Mouse (Mus musculus): Measurements from ENCODE around the gene Nkg7.

Nkg7 gene

DNA sequence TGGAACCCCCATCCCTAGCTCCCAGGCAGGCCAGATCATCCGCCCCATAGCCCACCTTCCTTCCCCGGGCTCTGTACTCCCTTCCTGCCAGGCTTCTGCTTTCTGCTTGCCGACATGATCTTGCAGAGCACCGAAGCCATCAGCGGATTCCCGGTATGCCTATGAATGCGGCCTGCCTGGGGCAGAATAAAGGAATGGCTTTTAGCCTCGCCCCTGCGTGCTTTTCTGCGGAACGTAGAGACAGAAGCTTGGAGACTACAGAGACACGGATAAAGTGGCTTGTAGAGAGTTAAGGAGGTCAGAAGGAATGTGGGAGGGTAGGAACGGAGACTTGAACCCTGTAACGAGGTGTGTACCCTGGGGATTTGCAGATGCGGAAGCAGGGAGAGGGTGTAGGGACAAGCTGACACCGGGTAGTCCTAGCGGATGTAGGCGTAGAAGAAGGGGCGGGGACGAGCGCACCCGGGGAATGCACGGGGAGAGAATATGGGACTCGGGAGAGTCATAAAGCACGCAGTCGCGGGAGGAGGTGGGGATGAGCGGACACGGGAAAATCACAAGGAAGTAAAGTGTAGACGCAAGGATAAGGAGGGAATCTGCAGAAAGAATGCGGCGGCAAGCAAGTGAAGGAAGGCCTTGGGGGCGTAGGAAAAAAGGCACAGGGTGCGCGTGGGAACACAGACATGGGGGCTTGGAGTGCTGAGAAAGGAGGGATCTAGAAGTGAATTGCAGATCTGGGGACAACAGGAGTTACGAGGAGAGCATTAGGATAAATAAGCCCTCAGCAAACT is 6.4 kb downstream of the Nkg7 start:
- in situ Hi-C loops (cut with MboI; ENCODE audit: low sequenced_read_pairs): no loop called here

DNA sequence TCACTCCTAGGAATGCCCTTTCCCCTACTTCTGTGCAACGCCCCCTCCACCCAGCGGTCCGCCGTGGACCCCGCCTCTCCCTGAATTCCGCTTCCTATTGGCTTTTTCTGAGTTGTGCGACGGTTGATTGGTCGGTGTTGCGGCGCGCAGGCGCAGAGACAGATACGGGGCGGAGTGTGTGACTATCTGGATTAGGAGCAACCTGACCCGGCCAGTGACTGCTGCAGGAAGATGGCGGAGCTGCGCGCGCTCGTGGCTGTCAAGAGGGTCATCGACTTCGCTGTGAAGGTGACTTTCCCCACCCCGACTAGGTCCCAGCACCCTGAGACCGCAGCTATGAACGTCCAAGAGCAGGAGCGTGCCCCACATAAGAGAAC is 7.0 kb downstream of the Nkg7 start, which contains the start of the genes Etfb and Gm45233:
TSS of gene Etfb (plus strand) at position 167 of the 377 bp plus-strand sequence.
TSS of gene Gm45233 (plus strand) at position 212 of the 377 bp plus-strand sequence.
- in situ Hi-C loops (cut with MboI; ENCODE audit: low sequenced_read_pairs): no loop called here

DNA sequence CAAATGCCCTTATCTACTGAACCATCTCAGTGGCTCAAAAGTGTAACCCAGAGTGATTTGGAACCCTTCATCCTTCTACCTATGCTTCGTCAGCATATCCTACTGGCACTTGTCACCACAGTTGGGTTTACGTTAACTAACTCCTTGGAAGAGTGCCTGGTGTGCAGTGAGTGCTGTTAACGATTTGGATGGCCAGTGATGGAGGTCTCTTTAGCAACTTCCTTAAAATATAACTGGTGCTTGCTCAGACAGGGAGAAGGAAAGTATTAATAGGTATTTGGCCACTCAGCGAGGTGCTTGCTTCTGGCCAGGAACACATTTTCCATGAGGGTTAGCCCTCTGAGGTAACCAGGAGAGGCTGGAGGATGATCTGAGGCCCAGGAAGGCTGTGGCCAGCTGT is 10.9 kb downstream of the Nkg7 start:
- in situ Hi-C loops (cut with MboI; ENCODE audit: low sequenced_read_pairs): no loop called here

DNA sequence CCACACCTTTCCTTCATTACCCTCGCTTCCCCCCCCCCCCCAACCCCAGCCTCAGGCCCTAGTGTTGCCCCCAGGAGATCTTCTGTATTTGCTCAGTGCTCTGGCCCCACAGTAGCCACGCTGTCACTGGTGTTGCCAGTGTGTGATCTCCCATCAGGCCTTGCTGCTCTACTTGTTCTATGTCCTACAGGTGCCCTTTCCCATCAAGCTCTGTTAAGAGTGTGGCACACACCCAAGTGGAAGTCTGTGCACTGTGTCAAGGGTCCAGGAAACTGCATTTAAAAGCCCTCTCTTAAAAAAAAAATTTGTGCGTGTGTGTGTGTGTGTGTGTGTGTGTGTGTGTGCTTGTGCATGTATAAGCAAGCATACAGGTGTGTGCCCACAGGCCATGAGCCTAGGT is 11.4 kb downstream of the Nkg7 start:
- in situ Hi-C loops (cut with MboI; ENCODE audit: low sequenced_read_pairs): no loop called here

DNA sequence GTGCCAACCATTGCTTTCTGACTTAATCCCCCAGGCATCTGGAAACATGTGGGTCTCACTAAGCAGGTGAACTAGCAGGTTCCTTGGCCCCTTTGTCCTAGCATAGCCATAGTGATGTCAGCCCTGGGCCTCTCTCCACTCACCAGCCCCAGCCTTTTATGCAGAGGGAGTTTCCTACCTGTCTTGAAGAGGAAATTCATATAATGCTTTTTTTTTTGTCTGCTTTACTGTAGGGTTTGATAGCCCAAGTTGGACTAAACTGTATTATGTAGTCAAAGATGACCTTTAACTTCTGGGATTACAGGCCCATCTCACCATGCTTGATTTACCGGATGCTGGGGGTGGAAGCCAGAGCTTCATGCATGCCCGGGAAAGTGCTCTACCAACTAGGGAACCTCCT is 12.9 kb downstream of the Nkg7 start:
- in situ Hi-C loops (cut with MboI; ENCODE audit: low sequenced_read_pairs): no loop called here

DNA sequence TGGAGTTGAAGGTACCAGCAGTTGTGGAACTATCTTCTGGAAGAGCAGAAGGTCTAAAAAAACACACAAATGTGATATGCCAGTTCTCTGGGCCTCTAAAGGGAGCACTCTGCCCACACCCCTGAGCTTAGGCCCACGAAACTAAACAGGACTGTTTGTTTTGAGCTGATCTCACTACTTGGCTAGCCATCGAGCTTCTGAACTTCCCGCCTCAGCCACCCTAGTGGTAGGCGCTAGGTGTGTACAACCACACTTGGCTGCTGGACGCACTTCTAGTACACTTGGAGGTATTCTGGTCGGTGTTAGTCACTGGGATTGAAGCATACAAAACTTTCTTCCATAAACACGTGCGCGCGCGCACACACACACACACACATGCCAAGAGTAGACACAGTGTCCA is 14.9 kb downstream of the Nkg7 start:
- in situ Hi-C loops (cut with MboI; ENCODE audit: low sequenced_read_pairs): no loop called here

DNA sequence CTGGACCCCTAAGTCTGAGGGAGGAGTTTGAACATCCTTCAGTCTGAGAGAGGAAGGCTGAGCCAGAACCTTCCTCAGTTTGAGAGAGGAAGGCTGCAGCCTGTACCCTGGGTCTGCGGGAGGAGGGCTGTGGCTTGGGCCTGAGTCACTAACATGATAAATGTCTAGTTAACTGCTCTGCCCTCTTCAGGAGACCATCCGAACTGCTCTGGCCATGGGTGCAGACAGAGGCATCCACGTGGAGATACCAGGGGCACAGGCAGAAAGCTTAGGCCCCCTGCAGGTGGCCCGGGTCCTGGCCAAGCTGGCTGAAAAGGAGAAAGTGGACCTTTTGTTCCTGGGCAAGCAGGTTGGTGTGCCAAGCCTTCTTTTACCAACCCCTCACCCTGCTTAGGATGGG is 15.7 kb downstream of the Nkg7 start:
- in situ Hi-C loops (cut with MboI; ENCODE audit: low sequenced_read_pairs): no loop called here

DNA sequence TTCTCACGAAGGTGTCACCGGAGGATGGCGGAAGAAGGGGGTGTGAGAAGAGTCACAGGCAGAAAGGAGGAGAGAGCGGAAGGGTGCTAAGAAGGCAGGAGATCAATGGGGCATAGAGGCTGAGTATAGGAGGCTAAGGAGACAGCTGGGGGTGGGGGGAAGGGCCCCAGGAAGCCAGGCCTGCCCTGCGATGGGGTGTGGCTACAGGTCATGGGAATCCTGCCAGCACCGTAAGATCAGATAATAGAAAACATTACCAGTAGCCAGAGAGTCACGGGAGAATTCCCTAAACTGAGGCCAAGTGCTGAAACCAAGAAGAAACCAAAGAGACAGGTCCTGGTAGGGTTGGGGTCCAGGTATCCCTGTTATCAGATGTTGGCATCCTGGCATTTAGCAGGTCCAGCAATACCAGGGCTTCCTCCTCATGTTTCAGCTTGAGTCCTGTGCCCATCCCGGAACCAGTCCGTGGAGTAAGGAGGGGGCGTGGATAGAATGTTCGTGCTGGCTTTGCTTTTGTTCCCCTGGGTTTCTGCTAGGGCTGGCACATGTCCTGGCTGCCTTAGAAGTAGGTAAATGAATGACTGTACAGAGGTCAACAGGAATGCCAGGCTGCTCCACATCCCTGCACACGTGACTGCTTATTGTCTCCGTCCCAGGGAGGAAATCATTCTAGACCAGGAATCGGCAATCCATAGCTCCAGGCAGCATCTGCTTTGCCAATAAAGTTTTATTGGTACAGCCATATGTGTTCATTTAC is 16.9 kb downstream of the Nkg7 start:
- in situ Hi-C loops (cut with MboI; ENCODE audit: low sequenced_read_pairs): no loop called here

DNA sequence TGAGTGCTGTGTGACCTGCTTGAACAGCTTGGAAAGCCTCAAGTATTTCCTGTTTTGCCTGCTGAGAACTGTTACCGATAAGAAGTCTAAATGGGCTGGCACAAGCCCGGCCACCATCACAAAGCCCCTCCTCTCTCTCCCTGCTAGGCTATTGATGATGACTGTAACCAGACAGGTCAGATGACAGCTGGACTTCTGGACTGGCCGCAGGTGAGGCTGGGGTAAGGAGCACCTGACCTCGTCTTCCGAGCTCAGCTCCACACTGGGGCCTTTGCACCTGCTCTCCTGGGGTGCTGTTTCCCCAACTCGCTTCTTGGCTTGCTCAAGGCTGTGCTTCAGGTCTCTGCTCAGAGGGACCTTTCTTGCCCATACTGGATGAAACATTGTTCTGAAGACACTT is 17.5 kb downstream of the Nkg7 start:
- in situ Hi-C loops (cut with MboI; ENCODE audit: low sequenced_read_pairs): no loop called here

DNA sequence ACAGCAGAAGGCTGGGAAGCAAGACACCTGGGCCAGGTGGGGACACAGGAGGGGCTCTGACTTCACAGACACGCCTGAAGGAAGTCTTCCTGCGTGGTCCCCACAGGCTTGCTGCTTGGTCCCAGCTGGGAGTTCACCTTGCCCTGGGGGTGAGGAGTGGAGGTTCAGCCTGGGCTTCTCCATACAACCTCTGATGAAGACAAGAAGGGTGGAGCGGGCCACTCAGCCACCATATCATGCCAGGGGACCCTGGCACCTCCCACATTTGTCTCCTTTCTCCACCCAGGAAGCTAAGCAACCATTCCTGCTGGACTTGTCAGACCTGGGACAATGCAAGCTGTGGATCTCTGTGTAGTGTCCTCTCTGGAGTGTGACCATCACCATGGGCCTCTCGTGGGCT is 26.0 kb downstream of the Nkg7 start, which contains the start of gene Vsig10l:
TSS of gene Vsig10l (plus strand) at position 301 of the 400 bp plus-strand sequence.
- in situ Hi-C loops (cut with MboI; ENCODE audit: low sequenced_read_pairs): no loop called here

DNA sequence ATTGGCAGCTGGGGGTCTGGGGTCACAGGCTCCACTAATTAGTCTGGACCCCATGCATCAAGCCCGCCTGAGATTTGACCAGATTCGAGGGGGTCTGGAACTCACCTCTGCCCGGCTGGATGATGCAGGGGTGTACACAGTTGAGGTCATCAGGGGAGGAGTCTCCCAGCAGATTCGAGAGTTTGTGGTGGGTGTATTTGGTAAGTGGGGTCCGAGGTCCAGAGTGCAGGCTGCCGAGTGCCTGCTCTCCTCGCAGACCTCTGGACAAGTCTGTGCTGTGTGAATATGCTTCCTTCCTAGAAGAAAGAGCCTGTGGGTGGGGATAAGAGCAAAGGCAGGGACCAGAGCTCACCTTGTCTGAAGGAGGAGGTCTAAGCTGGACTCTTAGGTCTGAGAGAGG is 27.1 kb downstream of the Nkg7 start:
- in situ Hi-C loops (cut with MboI; ENCODE audit: low sequenced_read_pairs): no loop called here

DNA sequence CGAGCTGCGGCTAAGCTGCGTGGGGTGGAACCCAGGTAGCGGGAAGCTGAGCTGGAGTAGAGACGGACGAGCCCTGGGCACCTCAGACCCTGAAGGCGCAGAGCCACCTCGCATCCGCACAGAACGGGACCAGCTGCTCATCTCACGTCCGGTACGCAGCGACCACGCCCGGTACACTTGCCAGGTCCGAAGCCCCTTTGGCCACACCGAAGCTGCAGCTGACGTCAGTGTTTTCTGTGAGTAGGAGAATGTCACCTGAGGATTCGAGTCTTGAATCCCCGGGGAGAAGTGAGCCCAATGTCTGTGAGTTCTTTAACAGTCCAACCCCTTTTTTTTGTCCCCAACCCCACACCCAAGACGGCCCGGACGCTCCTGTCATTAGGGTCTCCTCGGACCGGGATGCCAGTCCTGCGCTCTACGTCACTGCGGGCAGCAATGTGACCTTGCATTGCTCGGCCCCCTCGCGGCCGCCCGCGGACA is 28.0 kb downstream of the Nkg7 start:
- in situ Hi-C loops (cut with MboI; ENCODE audit: low sequenced_read_pairs): no loop called here

DNA sequence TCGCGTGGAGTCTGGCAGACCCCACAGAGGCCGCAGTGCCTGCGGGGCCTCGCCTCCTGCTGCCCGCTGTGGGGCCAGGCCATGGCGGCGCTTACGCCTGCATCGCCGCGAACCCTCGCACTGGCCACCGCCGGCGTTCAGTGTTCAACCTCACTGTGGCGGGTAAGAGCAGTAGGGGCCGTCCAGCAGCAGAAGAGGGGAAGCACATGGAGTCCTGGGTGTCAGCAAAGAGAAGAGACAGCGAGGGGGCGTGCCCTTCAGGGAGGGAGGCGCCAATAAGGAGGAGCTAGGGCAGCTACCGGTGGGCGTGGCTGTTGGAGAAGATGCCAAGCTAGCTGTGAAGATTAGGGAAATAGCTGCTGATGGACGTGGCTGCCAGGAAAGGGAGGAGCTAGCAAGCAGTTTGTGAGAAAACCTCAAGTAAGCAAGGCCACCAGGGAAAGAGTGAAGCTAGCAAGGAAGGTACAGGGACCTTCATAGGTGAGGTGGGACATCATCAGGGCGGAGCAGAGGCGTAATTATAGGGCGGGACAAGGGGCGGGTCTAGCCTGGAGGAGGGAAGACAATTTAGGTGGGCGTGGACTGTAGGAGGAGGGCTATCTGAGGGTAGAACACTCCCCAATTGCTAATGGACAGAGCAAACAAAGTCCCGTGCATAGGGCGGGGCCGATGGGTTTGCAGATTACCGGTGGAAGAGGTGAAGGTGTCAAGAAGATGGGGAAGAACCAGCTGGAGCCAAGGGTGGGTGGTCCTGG is 28.6 kb downstream of the Nkg7 start:
- in situ Hi-C loops (cut with MboI; ENCODE audit: low sequenced_read_pairs): no loop called here

DNA sequence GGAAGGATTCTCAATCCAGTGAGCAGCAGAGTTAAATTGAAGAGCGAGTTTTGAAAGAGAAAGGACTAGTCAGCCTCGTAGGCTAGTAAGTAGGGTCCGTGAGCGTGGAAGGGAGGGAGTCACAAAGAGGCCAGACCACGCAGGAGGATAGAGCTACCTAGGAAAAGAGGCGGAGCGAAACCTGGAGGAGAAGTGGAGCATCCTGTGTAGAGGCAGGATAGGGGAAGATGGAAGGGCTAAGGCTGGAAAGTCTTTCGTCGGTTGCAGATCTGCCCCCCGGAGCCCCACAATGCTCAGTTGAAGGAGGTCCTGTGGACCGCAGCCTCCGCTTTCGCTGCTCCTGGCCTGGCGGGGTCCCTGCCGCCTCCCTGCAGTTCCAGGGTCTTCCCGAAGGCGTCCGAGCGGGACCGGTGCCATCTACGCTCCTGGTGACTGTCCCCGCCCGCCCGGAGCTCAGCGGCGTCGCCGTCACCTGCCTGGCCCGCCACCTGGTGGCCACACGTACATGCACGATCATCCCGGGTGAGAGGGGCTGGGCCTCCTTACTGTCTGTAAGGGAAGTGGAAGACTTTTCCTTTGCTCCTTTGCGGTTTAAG is 29.3 kb downstream of the Nkg7 start:
- in situ Hi-C loops (cut with MboI; ENCODE audit: low sequenced_read_pairs): no loop called here

DNA sequence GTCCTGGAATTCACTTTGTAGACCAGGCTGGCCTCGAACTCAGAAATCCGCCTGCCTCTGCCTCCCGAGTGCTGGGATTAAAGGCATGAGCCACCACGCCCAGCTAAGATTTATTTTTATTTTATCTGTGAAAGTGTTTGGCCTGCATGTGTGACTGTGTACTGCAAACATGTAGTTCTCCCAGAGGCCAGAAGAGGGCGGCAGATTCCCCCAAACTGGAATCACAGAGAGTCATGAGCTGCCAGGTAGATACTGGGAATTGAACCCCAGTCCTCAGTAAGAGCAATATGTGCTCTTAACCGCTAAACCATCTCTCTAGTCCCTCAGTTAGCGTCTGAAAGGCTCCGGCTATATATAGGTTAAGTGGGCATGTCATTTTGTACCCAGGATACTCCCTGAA is 33.5 kb downstream of the Nkg7 start:
- in situ Hi-C loops (cut with MboI; ENCODE audit: low sequenced_read_pairs): no loop called here

DNA sequence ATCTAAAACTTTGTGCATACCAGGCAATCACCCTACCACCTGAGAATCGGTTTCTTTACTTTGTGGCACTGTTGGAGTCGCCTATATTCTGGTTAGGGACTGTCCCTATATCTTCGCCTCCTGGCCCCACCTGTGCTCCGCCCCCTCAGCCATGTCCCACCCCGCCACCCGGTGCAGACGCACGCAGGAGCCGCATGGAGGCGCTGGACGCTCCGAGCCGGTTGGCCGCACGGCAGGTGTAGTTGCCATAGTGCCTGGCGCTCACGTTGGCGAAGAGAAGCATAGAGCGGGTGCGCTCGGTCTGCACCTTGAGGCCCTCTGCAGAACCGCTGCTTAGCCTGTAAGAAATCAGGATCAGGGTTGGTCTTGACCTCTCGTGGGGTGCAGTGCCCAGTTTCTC is 38.8 kb downstream of the Nkg7 start:
- in situ Hi-C loops (cut with MboI; ENCODE audit: low sequenced_read_pairs): no loop called here

DNA sequence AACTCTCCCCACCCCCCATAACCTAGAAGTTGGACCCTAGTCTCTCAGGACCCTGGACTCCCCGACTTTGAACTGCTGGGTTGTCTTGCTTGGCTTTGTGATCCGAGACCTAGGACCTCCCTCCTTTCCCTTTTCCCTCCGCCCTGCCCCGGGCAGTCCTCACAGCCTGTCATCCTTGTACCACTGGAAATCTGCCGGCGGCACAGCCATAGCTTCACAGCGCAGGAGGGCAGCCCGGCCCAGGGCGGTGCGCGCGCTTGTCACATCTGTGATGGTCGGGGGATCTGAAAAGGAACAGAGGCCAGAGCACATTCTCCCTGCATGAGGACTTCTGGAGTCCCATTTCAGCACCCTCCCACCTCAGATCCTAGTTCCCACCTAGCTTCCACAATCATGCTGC is 39.5 kb downstream of the Nkg7 start:
- in situ Hi-C loops (cut with MboI; ENCODE audit: low sequenced_read_pairs): no loop called here

DNA sequence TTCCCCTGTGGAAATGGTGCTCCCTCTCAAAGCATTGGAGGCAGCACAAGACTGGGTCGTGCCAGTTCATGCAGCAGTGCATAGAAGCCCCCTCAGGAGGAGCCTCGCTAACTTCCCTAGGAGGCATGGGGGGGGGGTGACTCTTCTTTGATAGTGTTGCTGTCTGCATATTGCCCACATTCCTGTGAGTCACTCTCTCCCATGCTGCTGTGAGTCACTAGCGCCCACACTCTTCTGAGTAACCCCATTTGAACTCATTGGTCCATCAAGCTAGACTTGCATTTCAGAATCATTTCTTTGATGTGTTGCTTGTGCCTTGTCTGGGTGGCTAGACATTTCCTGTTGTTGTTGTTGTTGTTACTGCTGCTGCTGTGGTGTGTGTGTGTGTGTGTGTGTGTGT is 44.3 kb downstream of the Nkg7 start:
- in situ Hi-C loops (cut with MboI; ENCODE audit: low sequenced_read_pairs): no loop called here

DNA sequence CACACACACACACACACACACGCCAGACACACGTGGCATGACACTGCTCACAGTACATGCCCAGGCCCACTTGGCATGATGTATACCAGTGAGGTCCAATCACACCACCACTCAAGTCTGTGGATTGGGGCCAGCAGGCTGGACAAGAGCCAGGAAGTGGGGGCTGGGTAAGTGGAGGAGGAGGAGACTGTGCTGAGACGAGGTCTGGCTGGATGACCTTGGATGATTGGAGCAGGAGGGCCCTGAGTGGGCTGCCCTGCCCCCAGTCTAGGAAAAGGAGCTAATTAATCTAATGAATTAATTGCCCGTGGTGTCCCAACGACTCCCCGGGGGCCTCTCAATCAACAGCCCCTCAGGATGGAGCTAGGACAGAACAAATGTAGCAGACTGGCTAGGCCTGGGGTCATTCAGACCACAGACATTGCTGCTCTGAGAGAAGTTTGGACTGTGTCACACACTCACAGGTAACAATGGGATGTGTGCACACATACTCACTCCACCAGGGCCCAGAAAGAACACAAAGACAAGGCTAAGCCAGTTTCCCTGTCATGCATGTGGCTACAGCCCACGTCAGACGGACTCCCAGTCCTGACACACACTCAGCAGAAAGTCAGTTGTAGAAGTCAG is 45.3 kb downstream of the Nkg7 start:
- in situ Hi-C loops (cut with MboI; ENCODE audit: low sequenced_read_pairs): no loop called here

DNA sequence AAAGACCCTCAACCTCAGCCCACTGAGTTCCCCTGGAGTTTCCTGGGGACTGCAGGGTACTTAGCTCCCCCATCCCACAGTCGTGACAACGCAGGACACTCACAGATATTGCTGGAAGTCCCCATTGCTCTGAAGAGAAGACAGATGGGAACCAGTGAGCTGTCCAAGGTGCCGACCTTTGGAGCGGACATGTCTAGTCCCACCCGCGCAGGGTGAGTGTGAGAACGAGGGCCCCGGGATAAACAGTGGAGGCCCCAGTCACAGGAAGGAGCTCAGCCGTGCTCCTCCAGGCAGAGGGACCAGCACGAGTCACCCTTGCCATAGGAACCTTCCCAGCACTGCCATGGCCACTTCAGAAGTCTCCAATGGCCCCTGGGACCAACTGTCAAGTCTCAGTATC is 46.4 kb downstream of the Nkg7 start:
- in situ Hi-C loops (cut with MboI; ENCODE audit: low sequenced_read_pairs): no loop called here

Measured in CH12F3 (cell line).